Mouse (Mus musculus): ENCODE results near the gene Setdb1. TPM values are rescaled to one million over a fixed set of nuclear protein-coding genes. Genes with fewer than 3 reads are reported as not detected.

Gene Setdb1
- total RNA-seq, 2 experiments from 2014 or later = 31.9 to 38.0 TPM

- peak in 1 of 2 experiments; percentile 67 for DNase-seq (ENCODE audit: low spot score in 2 of 2)
These were observed 37.0 kb downstream of the Setdb1 start for GRCm38 (mm10) chr3:95319701-95320625.

DNA sequence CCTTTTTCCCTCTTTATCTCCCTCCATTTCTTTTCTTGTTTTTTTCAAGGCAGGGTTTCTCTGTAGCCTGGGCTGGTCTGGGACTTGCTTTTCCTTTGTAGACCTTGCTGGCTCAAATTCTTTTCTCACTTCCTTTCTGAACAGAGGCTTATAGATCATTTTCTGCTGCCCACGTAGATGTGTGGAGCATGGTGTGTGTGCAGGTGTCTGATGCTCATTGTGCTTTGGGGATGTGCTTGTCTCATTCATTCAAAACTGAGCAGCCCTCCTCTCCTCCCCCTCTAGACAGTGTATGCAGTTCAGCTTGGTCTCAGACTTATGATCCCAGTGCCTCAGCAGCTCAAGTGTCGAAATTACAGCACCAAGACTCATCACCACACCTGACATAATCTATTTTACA, 37.9 kb downstream of the Setdb1 start:
- DNase-seq (ENCODE audit: low spot score in 2 of 2) = no peak

DNA sequence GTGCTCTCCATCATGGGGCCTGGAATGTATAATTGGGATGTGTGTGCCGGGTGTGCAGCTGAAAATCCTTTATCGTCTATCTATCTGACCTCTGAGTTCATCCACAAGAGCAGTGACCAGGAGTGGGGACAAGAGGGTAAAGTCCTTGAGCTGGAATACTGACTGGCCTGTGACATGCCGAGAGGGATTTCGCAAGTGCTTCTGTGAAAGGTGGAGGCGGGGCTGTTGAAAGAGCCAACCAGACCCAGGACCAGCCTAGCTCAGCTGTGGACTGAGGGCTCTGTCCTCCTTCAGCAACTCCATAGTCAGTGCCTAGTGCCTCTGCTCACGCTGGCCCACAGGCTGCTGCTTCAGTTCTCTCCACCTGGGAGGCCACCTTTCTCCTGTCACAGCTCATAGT, 38.5 kb downstream of the Setdb1 start:
- DNase-seq (ENCODE audit: low spot score in 2 of 2) = peak in 1 of 2 experiments; percentile 28

- DNase-seq (ENCODE audit: low spot score in 2 of 2) = peak in 1 of 2 experiments; percentile 47
These were observed 39.5 kb downstream of the Setdb1 start for GRCm38 (mm10) chr3:95317414-95318080.

DNA sequence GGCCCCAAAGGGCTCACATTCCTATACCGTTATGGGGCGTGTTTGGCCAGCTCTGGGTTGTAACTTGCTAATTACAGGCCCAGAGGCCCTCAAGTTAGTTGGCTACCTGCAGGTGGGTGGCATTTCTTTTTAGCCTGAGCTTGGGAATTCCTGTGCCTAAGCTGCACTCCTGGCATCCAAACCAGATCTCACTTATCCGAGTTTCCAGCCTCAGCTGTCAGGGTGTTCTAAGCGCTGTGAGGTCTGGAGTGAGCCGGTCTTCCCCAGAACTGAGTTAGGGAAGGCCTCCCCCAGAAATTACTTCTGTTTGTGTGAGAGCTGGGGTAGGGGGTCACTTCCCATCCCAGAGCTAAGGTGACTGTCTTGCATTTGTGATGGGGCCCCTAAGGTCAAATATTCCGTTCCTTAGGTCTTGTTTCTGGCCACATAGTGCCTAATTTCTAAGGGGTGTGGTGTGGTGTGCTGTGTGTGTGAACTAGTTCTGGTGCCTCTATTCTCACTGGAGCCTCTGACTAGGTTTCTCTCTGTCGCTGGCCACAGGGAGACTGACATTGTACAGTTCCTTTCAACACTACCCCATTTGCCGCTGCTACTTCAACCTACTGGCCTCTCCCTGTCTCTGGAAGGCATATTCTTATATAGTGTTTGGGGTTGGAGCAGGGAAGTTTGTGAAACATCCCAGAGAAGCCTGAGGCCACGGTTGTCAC, 41.0 kb downstream of the Setdb1 start:
- DNase-seq (ENCODE audit: low spot score in 2 of 2) = peak in 1 of 2 experiments; percentile 38

DNA sequence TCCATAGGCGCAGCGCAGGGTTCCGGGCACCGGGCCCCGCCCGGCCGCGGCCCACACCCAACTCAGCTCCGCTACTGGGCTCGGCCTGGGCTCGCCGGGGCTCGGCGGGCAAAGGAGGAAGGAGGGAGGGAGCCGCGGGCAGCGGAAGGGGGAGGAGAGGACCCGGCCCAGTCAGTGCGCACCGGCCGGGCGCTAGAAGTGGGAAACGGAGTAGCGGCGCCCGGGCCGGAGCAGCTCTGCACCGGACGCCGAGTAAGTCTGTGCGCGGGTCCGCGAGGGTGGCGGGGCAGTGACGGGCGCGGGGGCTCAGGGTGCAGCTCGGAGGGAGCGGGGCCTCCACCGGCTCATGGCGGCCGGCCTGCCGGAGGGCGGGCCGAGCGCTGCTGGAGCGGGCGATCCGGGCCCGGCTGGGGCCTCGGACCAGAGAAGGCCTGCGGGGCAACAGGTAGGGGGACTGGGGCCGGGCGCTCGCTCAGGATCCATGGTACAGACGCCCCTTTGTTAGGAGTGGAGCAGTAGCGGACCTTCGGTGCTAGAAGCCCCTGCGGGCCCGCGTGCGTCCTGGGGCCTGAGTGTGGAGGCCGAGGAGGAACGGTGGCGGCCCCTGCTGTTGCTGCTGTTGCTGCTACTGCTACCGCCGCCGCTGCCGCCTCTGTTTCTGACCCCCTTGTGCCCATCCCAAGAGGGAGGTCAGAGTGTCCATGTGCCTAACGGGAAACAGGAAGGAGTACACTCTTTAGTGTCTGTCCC, 41.7 kb downstream of the Setdb1 start:
- DNase-seq (ENCODE audit: low spot score in 2 of 2) = peak; percentile 52 to 63

DNA sequence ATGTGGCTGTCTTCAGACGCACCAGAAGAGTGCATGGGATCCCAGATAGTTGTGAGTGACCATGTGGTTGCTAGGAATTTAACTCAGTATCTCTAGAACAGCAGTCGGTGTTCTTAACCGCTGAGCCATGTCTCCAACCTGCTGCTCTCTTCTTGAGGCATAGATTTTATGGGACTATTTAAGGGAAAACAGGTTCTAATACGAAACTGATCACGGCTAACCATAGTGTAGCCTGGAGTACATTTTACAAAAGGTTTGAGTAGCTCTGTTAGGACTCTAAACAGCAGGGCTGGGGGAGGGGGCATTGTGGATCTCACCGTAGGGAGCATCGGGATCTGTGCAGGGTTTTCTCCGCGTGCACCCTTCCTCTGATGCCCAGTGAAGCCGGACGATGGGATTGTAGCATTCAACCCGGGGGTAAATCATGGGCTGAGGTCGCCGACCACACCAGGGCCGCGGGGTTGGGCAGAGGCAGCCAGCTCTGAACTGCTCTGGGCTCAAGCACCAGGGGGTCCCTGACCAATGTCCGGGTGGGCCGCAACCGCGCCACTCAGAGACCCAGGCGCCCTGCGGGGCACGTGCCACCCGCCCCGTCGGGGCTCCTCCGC, 42.4 kb downstream of the Setdb1 start, which contains the start of gene Cers2:
TSS of gene Cers2 (plus strand) at position 306 of the 608 bp plus-strand sequence.
- DNase-seq (ENCODE audit: low spot score in 2 of 2) = no peak

- DNase-seq (ENCODE audit: low spot score in 2 of 2) = no peak
These were observed 42.9 kb downstream of the Setdb1 start for GRCm38 (mm10) chr3:95314075-95314474.

DNA sequence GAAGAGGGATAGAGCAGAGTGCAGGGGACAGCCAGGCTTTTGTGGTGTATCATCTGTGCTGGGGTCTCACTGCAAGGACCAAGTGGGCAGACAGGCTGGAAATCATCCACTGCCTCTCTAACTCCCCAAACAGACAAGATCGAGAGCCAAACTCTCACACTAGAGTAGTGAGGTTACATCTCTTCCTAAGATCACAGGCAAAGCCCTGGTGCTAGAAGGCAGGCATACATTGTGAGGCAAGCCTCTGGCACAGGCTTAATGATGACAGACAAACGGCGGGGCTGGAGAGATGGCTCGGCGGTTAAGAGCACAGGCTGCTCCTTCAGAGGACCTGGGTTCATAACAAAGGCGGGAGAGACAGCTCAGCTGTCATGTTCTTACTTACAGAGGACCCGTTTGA, 43.5 kb downstream of the Setdb1 start:
- DNase-seq (ENCODE audit: low spot score in 2 of 2) = no peak

GRCm38 (mm10) chr3:95312623-95313022, 44.4 kb downstream of the Setdb1 start:
- no peak for DNase-seq (ENCODE audit: low spot score in 2 of 2)

DNA sequence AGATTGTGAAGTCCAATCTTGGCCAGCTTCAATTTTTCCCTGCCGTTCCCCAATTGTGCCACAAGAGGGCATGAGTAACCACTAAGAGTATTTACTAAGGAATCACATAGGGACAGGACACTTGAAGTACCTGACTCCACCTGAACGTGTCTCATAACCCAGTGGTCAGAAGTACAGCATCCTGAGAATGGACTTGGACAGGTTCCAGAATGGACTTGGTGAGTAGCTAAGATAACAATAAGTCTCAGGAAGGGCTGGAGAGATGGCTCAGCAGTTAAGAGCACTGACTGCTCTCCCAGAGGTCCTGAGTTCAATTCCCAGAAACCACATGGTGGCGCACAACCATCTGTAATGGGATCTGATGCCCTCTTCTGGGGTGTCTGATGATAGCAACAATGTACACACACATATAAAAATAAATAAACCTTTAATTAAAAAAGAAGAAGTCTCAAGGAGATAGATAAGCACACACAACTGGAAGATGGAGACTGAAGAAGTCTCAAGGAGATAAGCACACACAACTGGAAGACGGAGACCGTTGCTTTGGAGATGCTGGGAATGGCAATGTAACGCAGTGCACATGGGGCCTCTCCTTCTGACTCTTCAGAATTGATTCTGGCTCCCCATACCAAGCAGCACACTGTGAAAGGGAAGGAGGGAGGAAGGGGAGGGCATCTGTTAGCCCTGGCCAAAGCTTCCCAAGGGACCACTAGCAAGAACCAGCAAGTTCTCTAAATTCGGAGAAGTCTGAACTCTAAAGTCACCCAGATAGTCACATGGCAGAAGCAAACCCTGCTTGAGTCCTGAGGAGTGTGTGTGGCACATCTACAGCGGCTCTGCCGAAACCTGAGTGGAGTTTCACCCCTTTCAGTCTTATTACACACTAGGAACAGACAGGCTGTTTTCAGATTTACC, 45.8 kb downstream of the Setdb1 start:
- DNase-seq (ENCODE audit: low spot score in 2 of 2) = peak in 1 of 2 experiments; percentile 81

DNA sequence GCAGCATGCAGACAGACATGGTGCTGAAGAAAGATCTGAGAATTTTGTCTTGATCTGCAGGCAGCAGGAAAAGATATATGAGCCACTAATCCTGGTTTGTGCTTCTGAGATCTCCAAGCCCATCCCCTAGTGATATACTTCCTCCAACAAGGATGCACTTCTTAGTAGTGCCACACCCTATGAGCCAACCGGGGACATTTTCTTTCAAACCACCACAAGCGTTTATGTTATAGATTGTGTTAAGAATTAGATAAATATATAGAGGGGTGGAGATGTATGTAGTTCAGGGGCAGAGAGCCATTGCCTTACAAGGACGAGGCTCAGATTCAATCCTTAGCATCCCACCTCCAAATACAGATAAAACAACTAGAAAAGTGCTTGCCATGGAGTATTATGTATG, 46.5 kb downstream of the Setdb1 start:
- no peak for DNase-seq (ENCODE audit: low spot score in 2 of 2)

DNA sequence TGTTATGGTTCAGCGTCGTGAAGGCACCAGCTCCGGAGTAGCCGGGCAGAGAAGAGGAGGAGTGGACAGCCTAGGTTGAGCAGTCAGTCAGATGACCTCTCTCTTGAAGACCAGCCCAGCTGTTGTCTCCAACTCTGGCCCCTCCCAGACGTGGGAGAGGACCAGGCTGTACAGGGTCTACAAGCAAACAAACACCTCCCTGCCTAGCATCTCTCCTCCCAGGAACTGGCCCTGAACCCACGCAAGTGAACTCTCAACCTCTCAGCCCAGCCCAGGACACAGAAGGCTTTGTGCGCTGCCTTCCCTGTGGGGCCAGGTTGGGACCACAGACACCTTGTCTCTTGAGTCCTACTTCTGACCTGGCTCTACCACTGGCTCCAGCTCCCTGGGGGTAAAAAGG, 49.9 kb downstream of the Setdb1 start, which contains the start of gene Anxa9:
TSS of gene Anxa9 (minus strand) at position 77 of the 400 bp plus-strand sequence.
- no peak for DNase-seq (ENCODE audit: low spot score in 2 of 2)

GRCm38 (mm10) chr3:95306244-95306643, 50.8 kb downstream of the Setdb1 start:
- no peak for DNase-seq (ENCODE audit: low spot score in 2 of 2)

DNA sequence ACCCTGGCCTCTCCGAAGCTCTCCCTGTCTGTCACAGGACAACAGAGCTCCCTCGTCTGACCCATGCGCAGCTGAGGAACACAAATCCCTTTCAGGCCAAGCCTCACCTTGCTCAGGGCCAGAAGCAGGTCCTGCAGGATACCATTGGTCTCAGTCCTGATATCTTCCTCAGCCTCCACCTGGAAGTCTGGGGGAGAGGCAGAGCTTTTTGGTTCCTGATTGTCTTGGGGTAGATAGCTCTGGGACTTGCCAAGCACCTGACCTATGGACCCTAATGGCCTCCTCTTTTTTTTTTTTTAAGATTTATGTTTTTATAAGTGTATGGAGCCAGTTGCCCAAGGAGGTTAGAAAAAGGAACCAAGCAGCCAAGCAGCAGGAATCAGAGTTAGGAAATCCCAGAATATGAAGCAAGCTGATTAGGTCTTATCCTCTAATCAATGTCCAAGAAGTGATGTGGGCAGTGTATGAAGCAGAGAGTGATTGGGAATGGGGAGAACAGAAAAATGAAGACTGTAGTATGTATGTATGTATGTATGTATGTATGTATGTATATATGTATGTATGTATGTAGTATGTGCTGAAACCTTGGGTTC, 55.7 kb downstream of the Setdb1 start:
- no peak for DNase-seq (ENCODE audit: low spot score in 2 of 2)

- no peak for DNase-seq (ENCODE audit: low spot score in 2 of 2)
These were observed 59.0 kb downstream of the Setdb1 start for GRCm38 (mm10) chr3:95298018-95298417.

GRCm38 (mm10) chr3:95296103-95296469, 60.9 kb downstream of the Setdb1 start:
- peak in 1 of 2 experiments; percentile 20 for DNase-seq (ENCODE audit: low spot score in 2 of 2)

DNA sequence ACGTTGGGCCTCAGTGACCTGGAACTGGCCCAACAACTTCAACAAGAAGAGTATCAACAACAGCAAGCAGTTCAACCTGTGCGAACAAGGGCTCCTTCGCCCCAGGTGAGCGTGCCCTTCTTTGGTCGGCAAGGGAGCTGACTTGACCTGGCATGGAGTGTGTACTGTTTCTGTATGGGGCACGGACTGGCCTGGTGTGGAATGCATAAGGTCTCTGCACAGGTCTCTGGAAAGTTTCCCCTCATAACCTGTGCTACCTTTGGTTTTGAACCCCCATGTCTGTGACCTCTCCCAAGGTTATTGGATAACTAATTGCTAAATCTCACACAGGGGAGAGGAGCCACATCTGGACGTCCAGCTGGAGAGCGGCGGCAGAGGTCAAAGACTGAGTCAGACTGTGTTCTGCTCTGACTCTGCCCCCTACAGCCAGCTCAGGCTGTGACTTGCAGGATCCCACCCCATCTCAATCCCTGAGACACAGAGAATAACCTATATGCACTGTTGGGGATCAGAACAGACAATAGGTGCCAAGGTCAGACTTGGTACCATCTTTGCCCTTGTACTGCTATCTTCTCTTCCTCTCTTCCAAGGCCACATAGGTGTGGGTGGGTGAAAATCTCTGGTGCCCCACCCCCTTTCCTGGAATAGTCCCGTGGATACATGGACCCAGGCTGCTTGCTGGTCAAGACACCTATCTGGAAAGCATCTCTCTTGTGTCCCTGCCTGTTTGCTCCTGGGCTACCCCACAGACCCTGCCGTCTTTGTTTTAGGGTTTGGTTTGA, 61.5 kb downstream of the Setdb1 start:
- DNase-seq (ENCODE audit: low spot score in 2 of 2) = no peak

Data from layer of hippocampus, adult 18-20 months (tissue).